Mouse (Mus musculus): Measurements from ENCODE around the gene L1cam. TPM values are rescaled to one million over a fixed set of nuclear protein-coding genes. Genes with fewer than 3 reads are reported as not detected.

Gene L1cam
- 9.5 TPM for polyA plus RNA-seq (2017; shearing (Covaris generic))

DNA sequence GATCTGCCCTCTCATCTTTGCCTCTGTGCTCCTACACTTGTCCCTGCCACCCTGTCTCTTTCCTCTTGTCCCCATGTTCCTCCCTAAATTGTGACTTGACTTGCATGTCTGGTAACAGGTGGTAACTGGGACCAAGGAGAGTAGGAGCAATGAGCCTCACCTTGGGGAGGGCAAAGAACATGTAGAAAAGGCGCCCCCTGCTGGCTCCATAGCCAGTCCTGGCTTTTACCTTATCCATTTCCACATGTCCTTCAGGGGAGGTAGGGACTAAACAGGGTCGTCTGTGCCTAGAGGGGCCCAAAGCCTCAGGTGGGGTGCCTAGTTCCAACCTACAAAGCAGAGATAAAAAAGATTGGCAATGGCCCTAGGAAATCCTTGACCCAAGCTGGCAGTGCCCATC lies at the start of gene L1cam:
L1cam (minus strand) TSS at position 387 of the 400 bp plus-strand sequence.

DNA sequence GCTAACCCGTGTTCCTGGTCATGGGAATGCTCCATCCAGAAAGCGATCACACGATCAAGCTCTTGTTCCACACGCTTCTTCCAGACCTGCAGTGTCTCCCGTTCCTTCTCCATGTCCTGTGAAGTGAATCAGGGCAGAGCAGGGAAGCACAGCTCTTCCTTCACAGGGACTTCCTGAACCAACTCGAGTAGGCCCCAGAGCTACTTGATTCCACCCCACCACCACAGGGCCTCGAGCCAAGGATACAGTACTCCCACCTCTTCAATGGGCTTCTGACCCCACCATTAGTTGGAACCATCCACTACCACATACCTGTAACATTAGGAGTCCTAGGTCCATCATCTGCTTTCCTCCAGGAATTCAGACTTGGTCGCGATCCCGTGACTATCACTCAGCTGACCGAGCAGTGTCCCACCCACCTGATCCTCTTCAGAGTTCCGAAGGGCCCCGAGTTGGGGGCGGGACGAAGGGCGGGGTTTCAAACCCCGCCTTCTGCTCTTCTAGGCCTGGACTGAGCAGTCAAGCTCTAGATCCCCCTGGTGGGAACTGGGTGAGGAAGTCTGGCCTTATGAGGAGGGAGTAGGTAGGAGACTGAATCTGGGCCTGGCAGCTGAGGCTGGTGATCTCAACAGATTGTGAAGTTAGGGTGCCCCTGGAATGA lies 34.6 kb upstream of the L1cam start, which contains the start of gene Renbp:
Renbp (minus strand) TSS at position 449 of the 661 bp plus-strand sequence.

GRCm38 (mm10) chrX:73921823-73922549 lies 26.1 kb upstream of the L1cam start, which contains the start of the genes Arhgap4 and Naa10:
Gene Arhgap4, minus strand, starts transcription at chrX:73921870.
Gene Naa10, minus strand, starts transcription at chrX:73921944.

DNA sequence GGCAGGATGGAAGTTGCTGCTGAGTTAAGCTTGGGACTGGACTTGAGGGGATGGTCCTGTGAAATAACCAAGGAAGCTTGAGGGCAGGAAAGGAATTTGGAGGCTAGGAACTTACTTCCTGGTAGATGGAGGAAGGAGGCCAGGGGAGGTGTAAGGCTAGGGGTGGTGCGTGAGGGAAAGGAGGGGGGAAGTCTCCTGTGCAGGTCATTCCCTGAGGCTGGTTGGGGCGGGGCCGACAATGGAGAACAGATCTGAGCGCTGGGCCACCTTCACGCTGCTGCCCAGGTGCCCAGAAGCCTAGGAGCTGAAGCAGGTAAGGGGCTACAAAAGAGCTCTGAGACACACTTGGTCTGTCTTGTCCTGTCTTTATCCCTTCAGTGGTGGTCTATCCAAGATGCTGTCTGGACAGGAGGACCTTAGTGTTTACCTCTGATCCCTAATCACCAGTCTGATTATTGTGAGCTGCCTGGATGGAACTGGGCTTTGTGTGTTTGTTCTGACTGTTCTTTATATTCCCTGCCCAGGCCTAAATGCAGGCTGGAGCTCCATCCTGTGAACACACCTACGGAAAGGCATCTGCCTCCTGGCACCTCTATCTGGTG lies 4.3 kb downstream of the L1cam start, which contains the start of gene Avpr2:
Avpr2 (plus strand) TSS at position 552 of the 602 bp plus-strand sequence.

DNA sequence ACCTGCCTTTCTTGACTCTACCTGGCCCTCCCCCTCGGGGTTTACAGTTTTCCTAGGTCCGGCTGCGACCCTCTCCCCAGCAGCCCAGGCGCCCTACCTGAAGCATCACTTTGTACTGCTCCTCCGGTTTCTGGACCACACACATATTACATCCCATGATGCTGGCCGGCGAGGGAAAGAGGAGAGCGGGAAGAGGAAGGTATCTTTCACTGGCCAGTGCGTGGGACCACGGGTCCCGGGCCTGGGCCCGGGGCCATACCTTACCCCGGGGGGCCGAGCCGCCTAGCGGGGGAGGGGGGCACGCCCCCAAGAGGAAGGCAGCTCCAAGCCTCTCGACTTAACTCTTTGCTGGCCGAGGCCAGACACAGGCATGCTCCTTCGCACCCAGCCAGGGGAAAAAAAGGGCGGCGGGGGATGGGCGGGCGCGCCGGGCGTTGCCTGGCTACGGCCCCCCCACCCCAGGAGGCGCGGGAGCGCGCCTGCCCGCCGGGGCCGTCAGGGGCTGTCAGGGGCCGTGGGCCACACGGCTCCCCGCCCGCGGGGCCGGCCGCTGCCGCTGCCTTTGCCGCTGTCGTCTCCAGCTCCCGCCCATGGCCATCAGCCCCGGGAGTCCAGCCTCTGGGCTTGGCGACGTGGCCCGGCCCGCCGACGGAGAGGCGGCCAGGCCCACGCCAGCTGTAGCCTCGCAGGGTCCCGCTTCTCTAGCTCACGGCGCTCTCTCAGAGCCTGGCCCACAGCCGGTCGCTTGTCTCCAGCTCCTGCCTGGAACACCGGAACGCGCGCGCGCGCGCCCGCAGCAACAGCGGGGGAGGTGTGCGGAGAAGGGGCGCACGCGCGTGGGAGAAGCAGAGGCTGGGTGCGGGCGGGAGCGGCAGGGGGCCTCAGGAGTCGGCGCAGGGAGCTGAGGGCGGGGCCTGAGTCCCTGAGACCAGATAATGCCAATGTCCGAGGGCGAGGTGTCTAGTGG lies 71.4 kb downstream of the L1cam start, which contains the start of gene Pdzd4:
Pdzd4 (minus strand) TSS at position 785 of the 967 bp plus-strand sequence.

Other genes with a start within 250 kb of the L1cam start
- gene Pnck, start 236.0 kb downstream of the L1cam start, polyA plus RNA-seq (2017; shearing (Covaris generic)), result 1.5 TPM
- gene Slc6a8, start 223.0 kb downstream of the L1cam start, polyA plus RNA-seq (2017; shearing (Covaris generic)), result 0.11 TPM
- gene Bcap31, start 179.9 kb downstream of the L1cam start, polyA plus RNA-seq (2017; shearing (Covaris generic)), result 275 TPM
- 36.9 TPM for gene Abcd1, start 179.5 kb downstream of the L1cam start, polyA plus RNA-seq (2017; shearing (Covaris generic))
- gene Plxnb3, start 139.0 kb downstream of the L1cam start, polyA plus RNA-seq (2017; shearing (Covaris generic)), result not detected
- 1.3 TPM for gene Srpk3, start 121.7 kb downstream of the L1cam start, polyA plus RNA-seq (2017; shearing (Covaris generic))
- 218 TPM for gene Idh3g, start 109.2 kb downstream of the L1cam start, polyA plus RNA-seq (2017; shearing (Covaris generic))
- gene Ssr4, start 109.1 kb downstream of the L1cam start, polyA plus RNA-seq (2017; shearing (Covaris generic)), result 227 TPM
- gene Pdzd4, start 71.1 kb downstream of the L1cam start, polyA plus RNA-seq (2017; shearing (Covaris generic)), result 0.44 TPM
- 3.4 TPM for gene Avpr2, start 4.0 kb downstream of the L1cam start, polyA plus RNA-seq (2017; shearing (Covaris generic))
- 302 TPM for gene Arhgap4, start 25.8 kb upstream of the L1cam start, polyA plus RNA-seq (2017; shearing (Covaris generic))
- 208 TPM for gene Naa10, start 25.8 kb upstream of the L1cam start, polyA plus RNA-seq (2017; shearing (Covaris generic))
- gene Renbp, start 34.7 kb upstream of the L1cam start, polyA plus RNA-seq (2017; shearing (Covaris generic)), result 3.9 TPM
- 45.8 TPM for gene Hcfc1, start 70.3 kb upstream of the L1cam start, polyA plus RNA-seq (2017; shearing (Covaris generic))
- gene Irak1, start 127.8 kb upstream of the L1cam start, polyA plus RNA-seq (2017; shearing (Covaris generic)), result 201 TPM
- gene Opn1mw, start 231.4 kb upstream of the L1cam start, polyA plus RNA-seq (2017; shearing (Covaris generic)), result not detected
- 41.3 TPM for gene Mecp2, start 239.3 kb upstream of the L1cam start, polyA plus RNA-seq (2017; shearing (Covaris generic))

Data from CD4-positive, CD25-positive, alpha-beta regulatory T cell (primary cell).